Mouse (Mus musculus): ENCODE measurements around the gene Cyp2c23. TPM values are rescaled to one million over a fixed set of nuclear protein-coding genes. Genes with fewer than 3 reads are reported as not detected.

The Cyp2c23 gene
- polyA plus RNA-seq, 1 experiment from 2014 or later, result not detected

- Histone ChIP-seq H3K27me3 (ENCODE audit: control insufficient read depth, insufficient read depth, low read length) (no peaks in the 10 kb centered on the region), H3K27ac (ENCODE audit: low read depth, low read length) (no peak overlapping the region), H3K4me3 (ENCODE audit: low read depth, low read length) (no peak overlapping the region), H3K4me2 (no peak overlapping the region), H3K36me3 (ENCODE audit: control insufficient read depth, insufficient read depth, low read length) (no peaks in the 10 kb centered on the region), H3K9me3 (ENCODE audit: control insufficient read depth, low read length) (no peaks in the 10 kb centered on the region), H3K4me1 (ENCODE audit: control insufficient read depth, insufficient read depth, low read length) (no peaks in the 10 kb centered on the region), H3K9ac (ENCODE audit: low read length) (no peak overlapping the region)
- DNase-seq (ENCODE audit: low spot score, missing footprints) (peak; percentile 54), ATAC-seq (ENCODE audit: low FRiP score) (no peak)
- WGBS, result 53% methylated on average over 8 of the region's 11 CpGs
Observed at GRCm38 (mm10) chr19:43968436-43969026, 60.5 kb downstream of the Cyp2c23 start.

GRCm38 (mm10) chr19:43966481-43966880 lies 62.5 kb downstream of the Cyp2c23 start:
- DNase-seq (ENCODE audit: low spot score, missing footprints), result peak; percentile 51
- no peaks in the 10 kb centered on the region for H3K27me3 ChIP-seq (ENCODE audit: control insufficient read depth, insufficient read depth, low read length)
- H3K9ac ChIP-seq (ENCODE audit: low read length), result no peak overlapping the region
- 78% methylated on average over 2 of the region's 2 CpGs for WGBS
- H3K9me3 ChIP-seq (ENCODE audit: control insufficient read depth, low read length), result no peaks in the 10 kb centered on the region
- no peak overlapping the region for H3K4me3 ChIP-seq (ENCODE audit: low read depth, low read length)
- H3K4me2 ChIP-seq, result no peak overlapping the region
- H3K27ac ChIP-seq (ENCODE audit: low read depth, low read length), result no peak overlapping the region
- H3K36me3 ChIP-seq (ENCODE audit: control insufficient read depth, insufficient read depth, low read length), result no peaks in the 10 kb centered on the region
- H3K4me1 ChIP-seq (ENCODE audit: control insufficient read depth, insufficient read depth, low read length), result no peaks in the 10 kb centered on the region
- ATAC-seq (ENCODE audit: low FRiP score), result no peak

GRCm38 (mm10) chr19:43965496-43966085 lies 63.4 kb downstream of the Cyp2c23 start:
- ATAC-seq (ENCODE audit: low FRiP score), result no peak
- Histone ChIP-seq H3K9ac (ENCODE audit: low read length) (no peak overlapping the region), H3K27ac (ENCODE audit: low read depth, low read length) (no peak overlapping the region), H3K27me3 (ENCODE audit: control insufficient read depth, insufficient read depth, low read length) (no peaks in the 10 kb centered on the region), H3K4me1 (ENCODE audit: control insufficient read depth, insufficient read depth, low read length) (no peaks in the 10 kb centered on the region), H3K4me2 (no peak overlapping the region), H3K36me3 (ENCODE audit: control insufficient read depth, insufficient read depth, low read length) (no peaks in the 10 kb centered on the region), H3K9me3 (ENCODE audit: control insufficient read depth, low read length) (no peaks in the 10 kb centered on the region), H3K4me3 (ENCODE audit: low read depth, low read length) (no peak overlapping the region)
- DNase-seq (ENCODE audit: low spot score, missing footprints), result no peak
- WGBS, result 89% methylated on average over 11 of the region's 11 CpGs

- no peaks in the 10 kb centered on the region for H3K27me3 ChIP-seq (ENCODE audit: control insufficient read depth, insufficient read depth, low read length)
- no peaks in the 10 kb centered on the region for H3K36me3 ChIP-seq (ENCODE audit: control insufficient read depth, insufficient read depth, low read length)
- no peak overlapping the region for H3K4me3 ChIP-seq (ENCODE audit: low read depth, low read length)
- H3K4me1 ChIP-seq (ENCODE audit: control insufficient read depth, insufficient read depth, low read length), result no peaks in the 10 kb centered on the region
- no peaks in the 10 kb centered on the region for H3K9me3 ChIP-seq (ENCODE audit: control insufficient read depth, low read length)
- WGBS, result 76% methylated on average over 9 of the region's 9 CpGs
- H3K9ac ChIP-seq (ENCODE audit: low read length), result no peak overlapping the region
- H3K4me2 ChIP-seq, result no peak overlapping the region
- DNase-seq (ENCODE audit: low spot score, missing footprints) (no peak), ATAC-seq (ENCODE audit: low FRiP score) (no peak)
- H3K27ac ChIP-seq (ENCODE audit: low read depth, low read length), result no peak overlapping the region
Observed at GRCm38 (mm10) chr19:43962795-43963194, 66.2 kb downstream of the Cyp2c23 start.

GRCm38 (mm10) chr19:43961185-43961584 lies 67.8 kb downstream of the Cyp2c23 start:
- WGBS, result 89% methylated on average over 2 of the region's 2 CpGs

GRCm38 (mm10) chr19:43960014-43960413 lies 69.0 kb downstream of the Cyp2c23 start:
- no peaks in the 10 kb centered on the region for H3K27me3 ChIP-seq (ENCODE audit: control insufficient read depth, insufficient read depth, low read length)
- no peaks in the 10 kb centered on the region for H3K4me1 ChIP-seq (ENCODE audit: control insufficient read depth, insufficient read depth, low read length)
- no peak overlapping the region for H3K4me2 ChIP-seq
- no peak for ATAC-seq (ENCODE audit: low FRiP score)
- no peaks in the 10 kb centered on the region for H3K36me3 ChIP-seq (ENCODE audit: control insufficient read depth, insufficient read depth, low read length)
- no peak for DNase-seq (ENCODE audit: low spot score, missing footprints)
- H3K4me3 ChIP-seq (ENCODE audit: low read depth, low read length), result no peak overlapping the region
- WGBS, result 91% methylated on average over 11 of the region's 11 CpGs
- no peak overlapping the region for H3K9ac ChIP-seq (ENCODE audit: low read length)
- H3K27ac ChIP-seq (ENCODE audit: low read depth, low read length), result no peak overlapping the region
- H3K9me3 ChIP-seq (ENCODE audit: control insufficient read depth, low read length), result no peaks in the 10 kb centered on the region

More at GRCm38 (mm10) chr19:43961185-43961584, 67.8 kb downstream of the Cyp2c23 start:
- no peaks in the 10 kb centered on the region for H3K27me3 ChIP-seq (ENCODE audit: control insufficient read depth, insufficient read depth, low read length)
- DNase-seq (ENCODE audit: low spot score, missing footprints) (no peak), ATAC-seq (ENCODE audit: low FRiP score) (no peak)
- no peaks in the 10 kb centered on the region for H3K36me3 ChIP-seq (ENCODE audit: control insufficient read depth, insufficient read depth, low read length)
- no peak overlapping the region for H3K9ac ChIP-seq (ENCODE audit: low read length)
- no peak overlapping the region for H3K27ac ChIP-seq (ENCODE audit: low read depth, low read length)
- no peak overlapping the region for H3K4me3 ChIP-seq (ENCODE audit: low read depth, low read length)
- no peaks in the 10 kb centered on the region for H3K9me3 ChIP-seq (ENCODE audit: control insufficient read depth, low read length)
- no peak overlapping the region for H3K4me2 ChIP-seq
- H3K4me1 ChIP-seq (ENCODE audit: control insufficient read depth, insufficient read depth, low read length), result no peaks in the 10 kb centered on the region

GRCm38 (mm10) chr19:43959162-43959561 lies 69.8 kb downstream of the Cyp2c23 start:
- Histone ChIP-seq H3K36me3 (ENCODE audit: control insufficient read depth, insufficient read depth, low read length) (no peaks in the 10 kb centered on the region), H3K27me3 (ENCODE audit: control insufficient read depth, insufficient read depth, low read length) (no peaks in the 10 kb centered on the region), H3K4me2 (no peak overlapping the region), H3K9me3 (ENCODE audit: control insufficient read depth, low read length) (no peaks in the 10 kb centered on the region), H3K9ac (ENCODE audit: low read length) (no peak overlapping the region), H3K4me3 (ENCODE audit: low read depth, low read length) (no peak overlapping the region), H3K4me1 (ENCODE audit: control insufficient read depth, insufficient read depth, low read length) (no peaks in the 10 kb centered on the region), H3K27ac (ENCODE audit: low read depth, low read length) (no peak overlapping the region)
- ATAC-seq (ENCODE audit: low FRiP score), result no peak
- WGBS, result 23% methylated on average over 2 of the region's 2 CpGs
- peak; percentile 97 for DNase-seq (ENCODE audit: low spot score, missing footprints)

- Histone ChIP-seq H3K4me3 (ENCODE audit: low read depth, low read length) (no peak overlapping the region), H3K27me3 (ENCODE audit: control insufficient read depth, insufficient read depth, low read length) (no peaks in the 10 kb centered on the region), H3K4me2 (no peak overlapping the region), H3K9ac (ENCODE audit: low read length) (no peak overlapping the region), H3K27ac (ENCODE audit: low read depth, low read length) (no peak overlapping the region), H3K9me3 (ENCODE audit: control insufficient read depth, low read length) (no peaks in the 10 kb centered on the region), H3K36me3 (ENCODE audit: control insufficient read depth, insufficient read depth, low read length) (no peaks in the 10 kb centered on the region), H3K4me1 (ENCODE audit: control insufficient read depth, insufficient read depth, low read length) (no peaks in the 10 kb centered on the region)
- WGBS, result 80% methylated on average over 4 of the region's 4 CpGs
- DNase-seq (ENCODE audit: low spot score, missing footprints) (peak; percentile 76), ATAC-seq (ENCODE audit: low FRiP score) (no peak)
Observed at GRCm38 (mm10) chr19:43957881-43958280, 71.1 kb downstream of the Cyp2c23 start.

- WGBS, result 16% methylated on average over 4 of the region's 4 CpGs
- Histone ChIP-seq H3K9me3 (ENCODE audit: control insufficient read depth, low read length) (no peaks in the 10 kb centered on the region), H3K4me1 (ENCODE audit: control insufficient read depth, insufficient read depth, low read length) (no peaks in the 10 kb centered on the region), H3K4me2 (no peak overlapping the region), H3K4me3 (ENCODE audit: low read depth, low read length) (no peak overlapping the region), H3K27ac (ENCODE audit: low read depth, low read length) (no peak overlapping the region), H3K27me3 (ENCODE audit: control insufficient read depth, insufficient read depth, low read length) (no peaks in the 10 kb centered on the region), H3K9ac (ENCODE audit: low read length) (no peak overlapping the region), H3K36me3 (ENCODE audit: control insufficient read depth, insufficient read depth, low read length) (no peaks in the 10 kb centered on the region)
- ATAC-seq (ENCODE audit: low FRiP score), result no peak
- peak; percentile 66 for DNase-seq (ENCODE audit: low spot score, missing footprints)
Observed at GRCm38 (mm10) chr19:43957402-43957801, 71.6 kb downstream of the Cyp2c23 start.
